Mouse (Mus musculus) lung, adult 2 months (tissue): ENCODE measurements around the gene Spag6l. TPM values are rescaled to one million over a fixed set of nuclear protein-coding genes. Genes with fewer than 3 reads are reported as not detected.

Source experiments
- DNase-seq: peaks from one replicate; pipeline ENCODE4 v3.0.0; 2022
- H3K4me1 ChIP-seq: fragments of 200-500 bp; 2 replicates; pipeline ENCODE4 v1.6.1; 2011; ENCODE audit warnings: low read length; ENCODE audit not compliant: control insufficient read depth, insufficient read depth
- H3K4me3 ChIP-seq: fragments of 200-500 bp; replicated peaks from 2 replicates; pipeline ENCODE3; 2011; ENCODE audit warnings: low read depth, mild to moderate bottlenecking, control low read depth, low read length; ENCODE audit errors: extremely low read depth
- CTCF ChIP-seq: fragments of 200-500 bp; IDR thresholded peaks from 2 replicates; pipeline ENCODE4 v1.5.1; 2011; ENCODE audit warnings: mild to moderate bottlenecking, low read length, control low read depth; ENCODE audit not compliant: insufficient read depth
- POLR2A ChIP-seq: fragments of 200-500 bp; IDR thresholded peaks from 2 replicates; pipeline ENCODE4 v1.6.1; 2011; ENCODE audit warnings: low read depth, mild to moderate bottlenecking, control low read depth, low read length, borderline replicate concordance; ENCODE audit errors: extremely low read depth
- WGBS: fragments of 180-500 bp; shearing (Covaris S2); methylation state at CpG from one replicate; pipeline ENCODE4 v1.1.7; 2018; 5-methylcytosine and 5-hydroxymethylcytosine counted together
- polyA plus RNA-seq: library from polyadenylated mRNA; depleted of rRNA; stranded (reverse); fragments of >200 nt; gene quantifications from 2 replicates; pipeline ENCODE4 v1.2.3, GENCODE M21; 2012; rRNA removed

Gene Spag6l
- polyA plus RNA-seq, 1 experiment, result 5.8 TPM

DNA sequence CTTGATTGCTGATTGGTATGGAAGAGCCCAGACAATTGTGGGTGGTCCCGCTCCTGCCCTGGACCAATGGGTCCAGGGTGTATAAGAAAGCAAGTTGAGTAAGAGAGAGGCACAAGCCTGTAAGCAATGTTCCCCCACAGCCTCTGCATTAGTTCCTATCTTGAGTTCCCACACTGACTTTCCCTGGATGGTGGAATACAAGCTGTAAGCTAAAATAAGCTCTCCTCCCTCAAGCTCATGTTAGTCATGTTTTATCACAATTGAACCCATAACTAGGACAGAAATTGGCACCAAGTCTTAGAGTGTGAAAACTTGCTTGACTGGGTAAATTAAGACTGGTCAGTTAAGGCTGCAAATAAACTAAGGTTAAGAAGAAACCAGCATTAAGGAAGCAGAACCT is 26.3 kb upstream of the Spag6l start:
- TF ChIP-seq POLR2A (no peak), CTCF (no peak)
- 96% methylated on average over 1 of the region's 1 CpGs for WGBS
- DNase-seq, result no peak
- Histone ChIP-seq H3K4me3 (no peak overlapping the region), H3K4me1 (no peaks in the 10 kb centered on the region)

DNA sequence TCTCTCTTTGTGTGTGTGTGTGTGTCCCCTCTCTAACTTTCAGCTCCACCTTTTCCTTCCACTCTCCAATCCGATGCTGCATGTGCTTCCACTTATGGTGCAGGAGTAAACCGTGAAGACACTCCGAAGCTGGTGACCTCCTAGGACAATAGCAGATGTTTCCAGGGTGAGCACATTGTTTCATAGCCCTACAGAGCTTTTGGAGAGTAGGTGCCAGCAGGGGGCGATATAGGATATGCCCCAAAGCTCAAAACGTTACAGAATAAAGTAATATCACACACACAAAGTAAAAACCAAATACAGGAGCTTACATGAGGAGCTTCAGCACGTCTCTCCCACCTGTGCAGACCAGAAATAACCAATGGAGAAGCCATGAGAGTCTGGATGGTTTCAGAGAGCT is 25.6 kb upstream of the Spag6l start:
- peak; percentile 70 for DNase-seq
- Histone ChIP-seq H3K4me1 (no peaks in the 10 kb centered on the region), H3K4me3 (no peak overlapping the region)
- 13% methylated on average over 6 of the region's 6 CpGs for WGBS
- TF ChIP-seq CTCF (peak; percentile 36; the same call in 1 of the 2 replicates), POLR2A (no peak)

DNA sequence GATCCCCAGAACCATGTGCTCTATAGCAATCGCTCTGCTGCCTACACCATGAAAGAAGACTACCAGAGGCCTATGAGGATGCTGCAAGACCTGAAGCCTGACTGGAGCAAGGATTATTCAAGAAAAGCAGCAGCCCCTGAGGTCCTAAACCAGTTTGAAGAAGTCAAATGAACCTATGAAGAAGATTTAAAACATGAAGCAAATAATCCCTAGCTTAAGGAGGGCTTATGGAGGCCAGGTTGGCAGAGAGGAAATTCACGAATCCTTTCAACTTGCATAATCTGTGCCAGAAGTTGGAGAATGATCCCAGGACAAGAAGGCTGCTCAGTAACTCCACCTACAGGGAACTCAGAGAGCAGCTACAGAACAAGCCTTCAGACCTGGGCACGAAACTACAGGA is 23.2 kb upstream of the Spag6l start:
- WGBS, result 86% methylated on average over 3 of the region's 3 CpGs
- Histone ChIP-seq H3K4me3 (no peak overlapping the region), H3K4me1 (no peaks in the 10 kb centered on the region)
- no peak for TF ChIP-seq CTCF
- TF ChIP-seq POLR2A, result no peak
- DNase-seq, result no peak

DNA sequence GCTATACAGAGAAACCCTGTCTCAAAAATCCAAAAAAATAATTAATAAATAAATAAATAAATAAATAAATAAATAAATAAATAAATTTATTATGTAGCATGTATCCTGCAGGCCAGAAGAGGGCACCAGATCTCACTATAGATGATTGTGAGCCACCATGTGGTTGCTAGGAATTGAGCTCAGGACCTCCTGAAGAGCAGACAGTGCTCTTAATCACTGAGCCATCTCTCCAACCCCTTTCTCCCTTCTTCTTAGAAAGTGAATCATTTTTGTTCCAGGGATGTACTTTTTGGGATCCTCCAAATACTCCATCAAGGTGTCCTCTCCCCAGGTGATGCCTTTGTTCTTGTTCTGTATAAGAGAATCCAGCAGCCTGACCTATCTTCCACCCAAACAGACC is 19.9 kb upstream of the Spag6l start:
- Histone ChIP-seq H3K4me1 (no peaks in the 10 kb centered on the region), H3K4me3 (no peak overlapping the region)
- DNase-seq, result no peak
- TF ChIP-seq CTCF (no peak), POLR2A (no peak)

DNA sequence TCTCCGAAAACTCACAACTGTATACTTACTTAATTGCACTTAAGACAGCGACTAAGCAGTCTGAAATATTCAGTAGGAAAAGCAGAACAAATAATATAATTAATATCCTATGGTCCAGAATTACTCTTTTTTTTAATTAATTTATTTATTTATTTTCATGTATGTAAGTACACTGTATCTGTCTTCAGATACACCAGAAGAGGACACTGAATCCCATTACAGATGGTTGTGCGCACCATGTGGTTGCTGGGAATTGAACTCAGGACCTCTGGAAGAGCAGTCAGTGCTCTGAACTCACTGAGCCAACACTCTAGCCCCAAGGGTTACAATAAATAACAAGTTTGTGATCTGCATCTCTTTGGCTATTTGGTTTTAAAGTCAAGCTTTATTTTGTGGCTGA is 415 bp upstream of the Spag6l start:
- H3K4me3 ChIP-seq, result no peak overlapping the region
- no peak for TF ChIP-seq POLR2A
- TF ChIP-seq CTCF, result no peak
- peaks cover 5% of the 10 kb centered on the region for H3K4me1 ChIP-seq
- no peak for DNase-seq
- WGBS, result 89% methylated on average over 3 of the region's 3 CpGs

DNA sequence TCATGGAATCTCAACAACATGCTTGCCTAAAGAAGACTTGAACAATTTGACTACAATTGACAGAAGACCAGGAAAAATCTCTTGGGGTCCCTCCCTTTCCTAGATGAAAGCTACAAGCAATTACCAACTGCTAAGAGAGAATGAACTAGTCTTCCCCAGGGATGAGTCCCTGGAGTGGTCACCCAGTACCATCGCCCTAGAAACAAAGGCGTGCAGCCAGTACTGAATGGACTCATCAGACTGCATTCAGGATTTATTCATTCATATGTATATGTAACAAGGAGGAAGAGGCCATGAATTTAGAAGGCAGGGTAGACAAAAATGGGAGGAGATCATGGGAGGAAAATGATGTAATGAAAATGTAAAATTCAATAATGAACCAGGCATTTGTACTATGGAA is 3.0 kb downstream of the Spag6l start:
- no peak for TF ChIP-seq CTCF
- no peak for TF ChIP-seq POLR2A
- WGBS, result 91% methylated on average over 2 of the region's 2 CpGs
- no peak for DNase-seq
- Histone ChIP-seq H3K4me3 (no peak overlapping the region), H3K4me1 (peaks cover 5% of the 10 kb centered on the region)

DNA sequence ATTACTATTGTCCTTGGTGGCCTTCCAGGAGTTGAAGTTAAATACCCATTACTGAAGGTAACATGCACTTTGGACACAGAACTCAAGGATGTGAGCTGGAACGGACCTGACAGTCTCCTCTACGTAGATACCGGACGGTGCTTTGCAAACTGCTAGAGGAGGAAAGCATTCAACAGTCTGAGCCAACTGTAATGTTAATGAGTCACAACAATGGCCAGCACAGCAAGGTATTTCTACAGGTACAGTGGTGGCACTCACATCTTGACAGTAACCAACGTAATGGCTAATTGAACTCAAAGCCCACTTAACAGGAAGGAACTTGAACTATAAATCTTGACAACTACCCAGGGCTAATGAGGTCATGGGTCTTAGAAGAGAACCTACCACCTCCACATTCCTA is 3.8 kb downstream of the Spag6l start:
- WGBS, result 57% methylated on average over 5 of the region's 5 CpGs
- no peak for TF ChIP-seq CTCF
- no peak for TF ChIP-seq POLR2A
- no peak for DNase-seq
- Histone ChIP-seq H3K4me3 (no peak overlapping the region), H3K4me1 (peaks cover 5% of the 10 kb centered on the region)

DNA sequence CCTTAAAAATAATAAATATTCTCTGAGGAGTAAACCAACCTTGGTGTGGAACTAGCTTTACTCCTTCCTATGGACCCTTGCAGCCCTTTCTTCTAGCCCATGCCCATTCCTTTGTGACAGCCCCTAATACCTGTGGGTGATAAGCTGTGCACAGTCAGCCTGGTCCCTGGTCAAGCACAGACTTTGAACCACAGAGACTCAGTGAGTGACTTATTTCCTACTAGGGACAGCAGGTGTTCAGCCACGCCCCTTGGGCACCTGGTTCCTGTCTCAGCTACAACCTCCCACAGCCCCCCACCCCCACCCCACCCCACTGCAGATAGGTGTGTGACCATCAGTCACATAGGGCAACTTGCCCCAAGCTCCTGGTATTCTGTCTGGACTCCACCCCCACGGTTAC is 22.9 kb downstream of the Spag6l start:
- no peak for DNase-seq
- TF ChIP-seq CTCF, result no peak
- TF ChIP-seq POLR2A, result no peak
- WGBS, result 59% methylated on average over 2 of the region's 2 CpGs
- Histone ChIP-seq H3K4me1 (no peaks in the 10 kb centered on the region), H3K4me3 (no peak overlapping the region)

Other genes starting within 250 kb of the Spag6l start
- gene Fgd4, start 228.9 kb downstream of the Spag6l start, polyA plus RNA-seq, result 1.8 and 2.2 TPM in 2 replicates
- gene Olfr19, start 153.1 kb downstream of the Spag6l start, polyA plus RNA-seq, result not detected in 2 replicates
- gene Igll1, start 34.5 kb upstream of the Spag6l start, polyA plus RNA-seq, result 0.10 TPM in 1 of 2 replicates, not detected in the other
- gene Top3b, start 41.3 kb upstream of the Spag6l start, polyA plus RNA-seq, result 57.2 and 74.8 TPM in 2 replicates
- 5.9 and 7.2 TPM in 2 replicates for gene Vpreb1, start 41.4 kb upstream of the Spag6l start, polyA plus RNA-seq
- 40.4 and 46.2 TPM in 2 replicates for gene Ppm1f, start 67.0 kb upstream of the Spag6l start, polyA plus RNA-seq
- gene Mapk1, start 153.9 kb upstream of the Spag6l start, polyA plus RNA-seq, result 44.2 and 61.0 TPM in 2 replicates
- 1.2 and 2.2 TPM in 2 replicates for gene Ypel1, start 240.2 kb upstream of the Spag6l start, polyA plus RNA-seq